23 mouse cellular contexts compared by ENCODE assay signal in the genomic region with DNA sequence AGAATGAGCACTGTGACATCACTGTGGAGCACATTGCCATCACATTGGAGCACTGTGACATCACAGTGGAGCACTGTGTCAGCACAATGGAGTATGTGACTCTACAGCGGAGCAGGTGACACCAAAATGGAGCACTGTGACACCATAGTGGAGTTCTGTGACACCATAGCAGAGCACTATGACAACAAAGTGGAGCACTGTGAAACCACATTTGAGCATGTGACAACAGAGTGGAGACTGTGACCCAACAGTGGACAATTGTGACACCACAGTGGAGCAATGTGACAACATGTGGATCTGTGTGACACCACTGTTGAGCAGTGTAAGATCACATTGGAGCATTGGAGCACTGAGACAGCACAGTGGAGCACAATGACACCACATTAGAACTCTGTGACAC.
DNase-seq lines count a peak whose midpoint lies in the region; ATAC-seq lines count a peak whose summit lies in the region.
"Had no signal": no experiment of that assay in that cellular context is flagged by ENCODE, and none has a peak within 500 bp of the region (broad histone marks: within the 10 kb centered on the region; RNA-seq: fewer than 3 reads in every experiment).

No protein-coding gene starts in this region.

- H3K4me1 ChIP-seq in heart, embryonic 10.5 days, result no peaks in the 10 kb centered on the region
- no peaks in the 10 kb centered on the region for H3K4me1 ChIP-seq in liver, embryonic 11.5 days (replicated peaks; ENCODE audit: control insufficient read depth, insufficient read depth, low read length)
- H3K4me1 ChIP-seq: embryonic facial prominence, embryonic 15.5 days; intestine, embryonic 15.5 days; limb, embryonic 15.5 days; lung, embryonic 15.5 days; neural tube, embryonic 15.5 days had no signal

- H3K4me2 ChIP-seq in liver, embryonic 11.5 days, result no peak overlapping the region
- H3K4me2 ChIP-seq: embryonic facial prominence, embryonic 15.5 days; hindbrain, embryonic 14.5 days; intestine, embryonic 15.5 days; limb, embryonic 15.5 days; lung, embryonic 15.5 days; neural tube, embryonic 15.5 days had no signal

- no peak overlapping the region for H3K9ac ChIP-seq in liver, embryonic 11.5 days (ENCODE audit: low read depth, low read length)
- H3K9ac ChIP-seq: embryonic facial prominence, embryonic 15.5 days; hindbrain, embryonic 14.5 days; intestine, embryonic 15.5 days; limb, embryonic 15.5 days; lung, embryonic 15.5 days; neural tube, embryonic 15.5 days had no signal

- DNase-seq in heart, embryonic 10.5 days (ENCODE audit: low spot score), result peak; percentile 69
- DNase-seq in heart, adult 18-20 months, result no peak
- peak; percentile 1 for DNase-seq in thymus, postnatal 14 days
- no peak for DNase-seq in thymus, postnatal 25 days
- DNase-seq in liver, embryonic 11.5 days (ENCODE audit: low spot score), result peak; percentile 29
- no peak for DNase-seq in left cerebral cortex, postnatal 4 days
- no peak for DNase-seq in kidney, adult 8-10 months
- DNase-seq: cerebellum, adult 9-11 months; heart, postnatal 36 days; layer of hippocampus, postnatal 36 days; midbrain, embryonic 14.5 days; right cerebral cortex, postnatal 14 days; thymus, adult 2 months had no signal

- intact Hi-C loops in left cerebral cortex, postnatal 4 days (cut with DNase I), result no loop called here

- H3K9me3 ChIP-seq in heart, embryonic 10.5 days, result peaks cover 64% of the 10 kb centered on the region
- H3K9me3 ChIP-seq in liver, embryonic 11.5 days (ENCODE audit: control insufficient read depth, low read length), result peaks cover 55% of the 10 kb centered on the region

- H3K27ac ChIP-seq in heart, embryonic 10.5 days, result no peak overlapping the region
- no peak overlapping the region for H3K27ac ChIP-seq in liver, embryonic 11.5 days (ENCODE audit: low read depth, low read length)
- H3K27ac ChIP-seq: embryonic facial prominence, embryonic 15.5 days; gastrocnemius, adult 2 months; hindbrain, embryonic 14.5 days; intestine, embryonic 15.5 days; kidney, postnatal 0 days; limb, embryonic 15.5 days; lung, embryonic 15.5 days; macrophage; neural tube, embryonic 15.5 days had no signal

- no peak overlapping the region for H3K4me3 ChIP-seq in heart, embryonic 10.5 days
- H3K4me3 ChIP-seq in liver, embryonic 11.5 days (ENCODE audit: low read depth, low read length), result no peak overlapping the region
- H3K4me3 ChIP-seq: embryonic facial prominence, embryonic 15.5 days; gastrocnemius, adult 2 months; intestine, embryonic 15.5 days; limb, embryonic 15.5 days; lung, embryonic 15.5 days; myocyte; neural tube, embryonic 15.5 days had no signal

- no peaks in the 10 kb centered on the region for H3K36me3 ChIP-seq in heart, embryonic 10.5 days
- H3K36me3 ChIP-seq in liver, embryonic 11.5 days (ENCODE audit: control insufficient read depth, insufficient read depth, low read length), result no peaks in the 10 kb centered on the region
- H3K36me3 ChIP-seq: embryonic facial prominence, embryonic 15.5 days; intestine, embryonic 15.5 days; limb, embryonic 15.5 days; lung, embryonic 15.5 days; neural tube, embryonic 15.5 days had no signal

- H3K27me3 ChIP-seq in heart, embryonic 10.5 days (ENCODE audit: insufficient read depth, poor library complexity, severe bottlenecking), result no peaks in the 10 kb centered on the region
- no peaks in the 10 kb centered on the region for H3K27me3 ChIP-seq in liver, embryonic 11.5 days (replicated peaks; ENCODE audit: control insufficient read depth, insufficient read depth, low read length)
- H3K27me3 ChIP-seq: embryonic facial prominence, embryonic 15.5 days; intestine, embryonic 15.5 days; limb, embryonic 15.5 days; lung, embryonic 15.5 days; neural tube, embryonic 15.5 days had no signal

- 84% methylated on average over 1 of the region's 1 CpGs for WGBS in heart, embryonic 10.5 days
- WGBS in liver, embryonic 11.5 days, result 95% methylated on average over 1 of the region's 1 CpGs

- no peak for ATAC-seq in liver, embryonic 11.5 days (replicated peaks; ENCODE audit: low FRiP score)
- ATAC-seq: intestine, embryonic 15.5 days had no signal

Comparison
In these comparisons a context has a peak if more than half of its experiments do, and no peak if none do; other contexts are left out.
1. DNase-seq: peak in heart, embryonic 10.5 days (single experiment), thymus, postnatal 14 days (single experiment) and liver, embryonic 11.5 days (single experiment); none in heart, adult 18-20 months (0 of 2), thymus, postnatal 25 days (single experiment), left cerebral cortex, postnatal 4 days (single experiment) and kidney, adult 8-10 months (0 of 2).